Mouse (Mus musculus) embryonic fibroblast, embryonic 13.5 days (primary cell): Measurements from ENCODE around the gene Gngt2.

ENCODE experiments used
- CTCF ChIP-seq: IDR thresholded peaks from 2 replicates; pipeline ENCODE4 v1.5.1; 2011; ENCODE audit warnings: mild to moderate bottlenecking, control low read depth, low read length, moderate library complexity, borderline replicate concordance; ENCODE audit not compliant: insufficient read depth
- POLR2A ChIP-seq: IDR thresholded peaks from 2 replicates; pipeline ENCODE4 v1.6.1; 2011; ENCODE audit warnings: low read depth, mild to moderate bottlenecking, control low read depth, low read length, moderate library complexity

GRCm38 (mm10) chr11:95837059-95837458 is at the start of gene Gngt2:
- TF ChIP-seq CTCF, result no peak
- no peak for TF ChIP-seq POLR2A
